Mouse (Mus musculus): ENCODE measurements around the gene Cbfa2t3. TPM values are rescaled to one million over a fixed set of nuclear protein-coding genes. Genes with fewer than 3 reads are reported as not detected.

The Cbfa2t3 gene
- polyA plus RNA-seq, 1 experiment from 2014 or later = 22.2 TPM

DNA sequence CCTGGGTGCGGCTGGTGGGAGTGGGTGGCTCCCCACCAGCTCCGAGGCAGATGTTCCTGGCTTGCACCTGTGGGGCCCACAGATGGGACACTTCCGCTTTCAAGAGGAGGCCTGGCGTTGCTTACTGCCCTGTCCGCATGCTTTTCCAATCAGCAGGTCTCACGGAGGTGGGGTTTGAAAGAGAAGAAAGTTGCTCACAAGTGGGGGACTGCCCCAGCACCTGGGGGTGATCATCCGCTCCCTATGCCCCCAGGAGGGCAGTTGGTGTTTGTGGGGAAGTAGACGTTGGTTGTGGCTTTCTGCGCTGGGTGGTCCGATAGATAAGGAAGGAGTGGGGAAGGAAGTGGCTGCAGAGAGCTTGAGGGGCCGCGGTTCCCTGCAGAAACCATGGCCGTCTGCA is 1.7 kb upstream of the Cbfa2t3 start:
- Histone ChIP-seq H3K4me1 (replicated peaks) (peaks cover 17% of the 10 kb centered on the region), H3K27ac (replicated peaks) (no peak overlapping the region), H3K4me2 (no peak overlapping the region), H3K9ac (no peak overlapping the region), H3K36me3 (no peaks in the 10 kb centered on the region), H3K9me3 (no peaks in the 10 kb centered on the region), H3K27me3 (no peaks in the 10 kb centered on the region), H3K4me3 (no peak overlapping the region)
- no peak for ATAC-seq (ENCODE audit: low read depth)
- 74% methylated on average over 13 of the region's 13 CpGs for WGBS

DNA sequence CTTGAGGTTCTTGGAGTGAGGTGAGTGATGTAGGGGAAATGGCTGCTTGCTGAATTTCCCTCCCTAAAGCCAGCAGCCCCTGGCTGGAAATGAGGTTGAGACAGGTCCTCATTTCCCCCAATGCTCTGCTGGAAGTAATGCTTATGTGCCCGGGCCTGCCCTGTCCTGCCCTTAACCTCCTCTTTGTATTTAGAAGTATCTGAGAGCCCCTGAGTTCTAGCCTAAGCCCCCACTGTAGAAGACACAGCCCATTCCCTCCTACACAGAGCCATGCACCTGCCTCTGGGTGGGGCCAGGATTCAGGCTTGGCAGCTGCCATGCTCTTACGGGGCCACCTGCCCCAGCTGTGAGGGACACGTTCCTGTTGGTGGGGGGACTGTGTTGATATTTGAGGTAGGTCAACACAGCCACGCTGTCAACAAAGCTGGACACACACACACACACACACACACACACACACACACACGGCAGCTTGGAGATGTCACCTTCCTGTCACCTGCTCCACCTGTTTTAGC is 598 bp downstream of the Cbfa2t3 start:
- no peak overlapping the region for H3K9ac ChIP-seq
- no peaks in the 10 kb centered on the region for H3K27me3 ChIP-seq
- WGBS = 79% methylated on average over 5 of the region's 5 CpGs
- H3K36me3 ChIP-seq = no peaks in the 10 kb centered on the region
- no peaks in the 10 kb centered on the region for H3K9me3 ChIP-seq
- no peak overlapping the region for H3K27ac ChIP-seq (replicated peaks)
- H3K4me2 ChIP-seq = peak overlapping the region; percentile 7; the same call in 1 of the 2 replicates
- ATAC-seq (ENCODE audit: low read depth) = no peak
- H3K4me3 ChIP-seq = no peak overlapping the region
- H3K4me1 ChIP-seq (replicated peaks) = peaks cover 15% of the 10 kb centered on the region

DNA sequence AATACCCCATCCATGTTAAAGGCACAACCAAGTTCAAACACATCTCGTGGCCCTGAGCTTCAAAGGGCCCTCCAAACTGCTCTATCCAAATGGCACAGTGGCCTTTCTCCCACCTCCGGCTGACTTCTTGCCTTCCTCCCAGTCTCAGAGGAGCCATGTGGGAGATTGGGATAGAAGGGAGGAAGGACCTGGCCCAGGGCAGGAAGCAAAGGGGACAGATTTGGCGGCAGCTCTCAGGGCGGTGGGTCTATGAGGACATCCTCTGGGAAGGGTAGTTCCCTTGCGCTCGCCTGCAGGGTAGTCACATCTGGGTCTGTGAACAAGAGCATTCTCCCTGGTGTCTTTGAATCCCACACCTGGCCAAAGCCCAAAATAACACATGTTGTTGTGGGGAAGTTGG is 1.3 kb downstream of the Cbfa2t3 start:
- no peaks in the 10 kb centered on the region for H3K36me3 ChIP-seq
- H3K27ac ChIP-seq (replicated peaks) = no peak overlapping the region
- no peak overlapping the region for H3K4me3 ChIP-seq
- no peak overlapping the region for H3K4me2 ChIP-seq
- H3K27me3 ChIP-seq = no peaks in the 10 kb centered on the region
- no peak overlapping the region for H3K9ac ChIP-seq
- ATAC-seq (ENCODE audit: low read depth) = no peak
- no peaks in the 10 kb centered on the region for H3K9me3 ChIP-seq
- peaks cover 14% of the 10 kb centered on the region for H3K4me1 ChIP-seq (replicated peaks)
- 81% methylated on average over 6 of the region's 6 CpGs for WGBS

DNA sequence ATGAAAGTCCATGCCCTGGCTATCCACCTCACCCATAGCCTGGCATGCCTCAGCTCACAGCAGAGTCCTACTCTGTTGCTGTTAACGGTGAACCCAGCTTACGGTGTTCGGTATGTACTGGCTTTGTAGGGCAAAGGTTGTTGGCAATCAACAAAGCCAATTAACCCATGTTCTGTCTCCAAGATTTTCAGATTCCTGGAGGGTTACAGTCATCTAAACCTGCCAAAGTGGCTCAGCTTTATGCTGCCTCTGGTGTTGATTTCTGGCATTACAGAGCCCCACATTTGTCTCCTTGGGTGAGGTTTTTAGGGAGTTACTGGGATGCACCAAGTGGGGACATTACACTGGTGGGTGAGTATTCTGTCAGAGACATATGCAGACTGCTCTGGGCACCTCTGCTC is 1.7 kb downstream of the Cbfa2t3 start:
- Histone ChIP-seq H3K9ac (no peak overlapping the region), H3K9me3 (no peaks in the 10 kb centered on the region), H3K4me1 (replicated peaks) (peaks cover 10% of the 10 kb centered on the region), H3K4me3 (no peak overlapping the region), H3K27me3 (no peaks in the 10 kb centered on the region), H3K4me2 (no peak overlapping the region), H3K36me3 (no peaks in the 10 kb centered on the region), H3K27ac (replicated peaks) (no peak overlapping the region)
- WGBS = 80% methylated on average over 3 of the region's 3 CpGs
- no peak for ATAC-seq (ENCODE audit: low read depth)

DNA sequence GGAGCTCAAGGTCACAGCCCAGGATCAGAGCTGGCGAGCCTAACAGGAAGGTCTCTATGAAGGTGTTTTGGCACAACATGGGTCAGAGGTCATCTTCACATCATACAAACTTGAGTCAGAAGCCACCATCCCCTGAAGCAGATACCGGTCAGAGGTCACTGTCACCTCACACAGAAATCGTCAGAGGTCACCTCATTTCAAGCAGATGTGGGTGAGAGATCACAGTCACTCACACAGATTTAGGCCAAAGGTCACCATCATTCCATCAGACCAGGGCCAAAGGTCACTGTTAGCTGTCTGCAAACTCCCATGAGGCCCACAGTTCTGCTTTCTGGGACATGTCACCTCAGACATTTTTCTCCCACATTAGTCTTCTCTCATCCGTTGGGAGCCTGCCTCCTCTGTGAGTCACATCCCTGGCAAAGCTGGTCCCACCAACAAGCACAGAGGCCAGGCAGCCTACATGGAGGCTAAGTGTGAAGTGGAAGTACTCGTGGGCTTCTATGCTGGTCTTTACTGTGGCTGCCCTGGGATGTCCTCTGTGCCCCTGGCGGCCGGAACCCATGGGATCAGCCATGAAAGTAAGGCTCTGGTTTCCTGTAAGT is 3.4 kb downstream of the Cbfa2t3 start:
- no peak overlapping the region for H3K27ac ChIP-seq (replicated peaks)
- no peak overlapping the region for H3K9ac ChIP-seq
- no peak overlapping the region for H3K4me3 ChIP-seq
- no peaks in the 10 kb centered on the region for H3K36me3 ChIP-seq
- no peak for ATAC-seq (ENCODE audit: low read depth)
- WGBS = 69% methylated on average over 7 of the region's 7 CpGs
- no peak overlapping the region for H3K4me2 ChIP-seq
- H3K9me3 ChIP-seq = no peaks in the 10 kb centered on the region
- no peaks in the 10 kb centered on the region for H3K27me3 ChIP-seq
- peaks cover 22% of the 10 kb centered on the region for H3K4me1 ChIP-seq (replicated peaks)

DNA sequence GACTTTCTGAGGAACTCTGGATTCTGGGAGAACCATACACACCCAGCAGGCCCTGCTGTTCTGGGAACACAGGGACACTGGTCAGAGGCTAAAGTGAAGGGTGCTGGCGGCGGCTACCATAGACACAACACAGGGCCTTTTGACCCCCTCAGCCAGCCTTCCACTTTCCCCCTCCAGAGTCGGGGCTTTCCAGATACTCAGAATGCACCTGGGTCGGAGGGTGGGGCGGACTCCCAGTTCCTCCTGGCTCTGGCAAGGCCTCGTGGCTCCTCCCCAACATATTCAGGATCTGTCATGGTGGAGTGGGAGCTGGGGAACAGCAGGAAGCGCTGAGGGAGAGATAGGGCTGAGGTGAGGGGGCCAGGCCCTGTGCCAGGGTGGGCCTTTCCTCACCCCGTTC is 6.8 kb downstream of the Cbfa2t3 start:
- WGBS = 71% methylated on average over 8 of the region's 8 CpGs
- no peak for ATAC-seq (ENCODE audit: low read depth)
- no peaks in the 10 kb centered on the region for H3K27me3 ChIP-seq
- H3K4me3 ChIP-seq = no peak overlapping the region
- H3K36me3 ChIP-seq = no peaks in the 10 kb centered on the region
- H3K27ac ChIP-seq (replicated peaks) = no peak overlapping the region
- H3K4me2 ChIP-seq = no peak overlapping the region
- no peak overlapping the region; the same call in 1 of the 2 replicates for H3K9ac ChIP-seq
- peaks cover 13% of the 10 kb centered on the region for H3K4me1 ChIP-seq (replicated peaks)
- no peaks in the 10 kb centered on the region for H3K9me3 ChIP-seq

DNA sequence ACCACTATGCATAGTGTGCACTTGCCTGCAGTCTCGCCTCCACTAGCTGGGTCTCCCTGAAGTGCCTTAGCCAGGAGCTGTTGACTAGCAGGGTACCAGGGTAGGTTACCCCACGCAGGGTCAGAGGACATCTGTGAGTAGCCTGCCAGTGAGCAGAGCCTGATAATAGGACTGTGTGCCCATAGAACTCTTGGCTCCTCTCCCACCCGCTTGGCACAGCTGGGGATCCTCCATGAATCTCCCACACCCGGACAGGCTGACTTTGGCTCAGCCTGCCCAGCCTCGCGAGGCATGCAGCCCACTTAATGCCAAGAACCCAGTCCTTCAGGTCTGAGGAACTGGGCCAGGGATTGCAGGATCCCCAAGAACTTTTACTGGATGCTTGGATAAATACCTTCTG is 7.9 kb downstream of the Cbfa2t3 start:
- Histone ChIP-seq H3K9me3 (no peaks in the 10 kb centered on the region), H3K9ac (no peak overlapping the region), H3K4me2 (no peak overlapping the region), H3K4me3 (no peak overlapping the region), H3K27ac (replicated peaks) (0 out of 2 replicates have a peak overlapping the region, but pooled peaks have one; percentile 0), H3K27me3 (no peaks in the 10 kb centered on the region), H3K4me1 (replicated peaks) (peaks cover 13% of the 10 kb centered on the region), H3K36me3 (no peaks in the 10 kb centered on the region)
- 51% methylated on average over 6 of the region's 6 CpGs for WGBS
- ATAC-seq (ENCODE audit: low read depth) = peak; percentile 29; the same call in 1 of the 2 replicates

DNA sequence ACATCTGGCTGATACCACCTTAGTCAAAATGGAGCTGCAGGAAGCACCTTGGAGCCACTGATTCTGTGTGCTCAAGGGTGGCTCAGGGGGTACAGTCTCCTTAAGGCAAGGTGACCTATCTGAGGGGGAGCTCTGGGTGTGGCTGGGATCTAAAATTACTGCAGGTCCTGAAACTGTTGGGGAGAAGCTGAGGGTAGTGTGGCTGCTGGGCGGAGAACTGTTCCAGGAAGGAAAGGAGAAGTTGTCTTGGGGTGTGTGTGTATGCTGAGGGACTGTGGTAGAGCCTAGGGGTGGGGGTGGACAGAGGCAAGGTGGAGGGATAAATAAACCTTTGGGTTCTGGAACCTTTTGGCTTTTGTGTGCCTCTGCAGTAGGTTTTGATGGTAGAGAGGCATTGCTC is 9.6 kb downstream of the Cbfa2t3 start:
- Histone ChIP-seq H3K4me3 (no peak overlapping the region), H3K27me3 (peaks cover 6% of the 10 kb centered on the region; the same call in 1 of the 2 replicates), H3K36me3 (no peaks in the 10 kb centered on the region), H3K27ac (replicated peaks) (no peak overlapping the region), H3K9ac (no peak overlapping the region), H3K9me3 (no peaks in the 10 kb centered on the region), H3K4me2 (no peak overlapping the region), H3K4me1 (replicated peaks) (peaks cover 13% of the 10 kb centered on the region)
- WGBS = 90% methylated on average over 1 of the region's 1 CpGs
- no peak for ATAC-seq (ENCODE audit: low read depth)

DNA sequence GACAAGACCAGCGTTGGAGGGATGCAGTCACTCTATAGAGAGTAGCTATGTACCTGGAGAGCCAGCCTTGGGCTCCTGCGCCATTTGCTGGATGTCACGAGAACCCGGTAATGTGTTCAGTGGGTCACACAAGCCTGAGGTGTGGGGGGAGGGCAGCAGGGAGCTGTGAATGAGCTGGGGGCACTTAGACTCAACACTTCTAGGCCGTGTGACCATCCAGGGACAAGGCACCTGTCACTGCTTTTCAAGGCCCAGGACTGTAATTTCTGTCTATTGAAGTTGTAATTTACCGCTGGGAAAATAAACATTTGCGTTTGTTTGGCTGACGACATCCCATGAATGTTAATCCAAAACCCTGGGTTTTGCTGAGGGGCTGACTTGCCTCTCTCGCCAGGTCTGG is 12.0 kb downstream of the Cbfa2t3 start:
- Histone ChIP-seq H3K4me2 (no peak overlapping the region), H3K27me3 (peaks cover 12% of the 10 kb centered on the region), H3K9me3 (no peaks in the 10 kb centered on the region), H3K4me1 (replicated peaks) (peaks cover 12% of the 10 kb centered on the region), H3K4me3 (no peak overlapping the region), H3K9ac (no peak overlapping the region), H3K27ac (replicated peaks) (no peak overlapping the region), H3K36me3 (no peaks in the 10 kb centered on the region)
- WGBS = 62% methylated on average over 9 of the region's 9 CpGs
- no peak; the same call in 1 of the 2 replicates for ATAC-seq (ENCODE audit: low read depth)

DNA sequence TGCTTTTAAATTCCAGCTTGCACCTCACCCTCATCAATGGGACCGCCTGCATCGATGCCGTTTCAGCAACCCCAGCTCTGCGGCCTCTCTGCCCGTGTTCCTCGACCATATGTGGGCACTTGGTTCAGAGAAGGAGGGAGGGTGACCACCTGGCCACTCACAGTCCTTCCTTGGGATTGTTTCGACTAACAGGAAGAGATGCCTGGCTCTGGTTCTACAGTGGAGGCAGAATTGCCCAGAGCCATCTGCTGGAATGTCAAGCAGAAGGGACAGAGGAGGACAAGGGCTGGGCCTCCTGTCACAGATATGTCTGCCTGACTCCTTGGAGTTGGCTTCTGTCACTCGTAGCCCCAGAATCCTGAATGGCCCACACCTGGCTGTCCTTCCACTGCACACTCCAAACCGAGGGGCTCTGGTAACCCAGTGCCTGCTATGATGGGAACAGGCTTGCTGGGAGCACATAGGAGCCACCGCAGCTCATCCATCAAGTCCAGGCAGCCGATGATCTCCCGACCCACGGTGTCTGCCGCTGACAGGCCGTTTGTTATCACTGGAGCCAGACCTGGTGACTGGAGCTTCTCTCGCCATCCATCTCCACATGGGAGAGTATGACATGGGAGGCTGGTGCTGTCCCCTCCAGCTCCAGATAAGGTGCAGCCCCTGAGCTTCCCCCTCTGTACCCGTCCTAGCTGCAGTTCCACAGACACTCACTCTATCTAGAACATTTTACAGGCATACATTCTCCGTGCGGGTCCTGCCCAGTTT is 13.6 kb downstream of the Cbfa2t3 start:
- Histone ChIP-seq H3K4me1 (replicated peaks) (peaks cover 5% of the 10 kb centered on the region), H3K4me3 (no peak overlapping the region), H3K27me3 (peaks cover 21% of the 10 kb centered on the region), H3K9ac (no peak overlapping the region), H3K9me3 (no peaks in the 10 kb centered on the region), H3K4me2 (no peak overlapping the region), H3K36me3 (no peaks in the 10 kb centered on the region), H3K27ac (replicated peaks) (0 out of 2 replicates have a peak overlapping the region, but pooled peaks have one; percentile 18)
- no peak for ATAC-seq (ENCODE audit: low read depth)
- 67% methylated on average over 19 of the region's 19 CpGs for WGBS

DNA sequence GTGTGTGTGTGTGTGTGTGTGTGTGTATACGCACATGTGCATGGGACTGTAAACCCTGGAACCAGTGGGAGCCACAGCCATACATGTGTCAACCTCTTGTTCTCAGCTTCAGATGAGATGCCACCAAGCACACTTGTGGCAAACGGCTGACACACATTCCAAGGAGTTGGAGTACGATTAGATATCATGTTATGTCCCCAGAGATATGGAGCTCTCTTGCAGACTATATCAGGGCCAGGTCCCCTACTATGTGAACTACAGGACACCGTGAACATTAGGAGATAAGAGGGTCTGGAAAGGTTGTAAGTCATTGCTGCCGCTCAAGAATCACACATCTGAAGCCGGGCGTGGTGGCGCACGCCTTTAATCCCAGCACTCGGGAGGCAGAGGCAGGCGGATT is 16.1 kb downstream of the Cbfa2t3 start:
- WGBS = 89% methylated on average over 11 of the region's 11 CpGs
- no peak overlapping the region for H3K9ac ChIP-seq
- no peak overlapping the region for H3K4me2 ChIP-seq
- H3K9me3 ChIP-seq = no peaks in the 10 kb centered on the region
- no peaks in the 10 kb centered on the region for H3K36me3 ChIP-seq
- H3K27me3 ChIP-seq = peaks cover 29% of the 10 kb centered on the region
- H3K4me1 ChIP-seq (replicated peaks) = peaks cover 24% of the 10 kb centered on the region
- H3K4me3 ChIP-seq = no peak overlapping the region
- ATAC-seq (ENCODE audit: low read depth) = no peak
- H3K27ac ChIP-seq (replicated peaks) = no peak overlapping the region

DNA sequence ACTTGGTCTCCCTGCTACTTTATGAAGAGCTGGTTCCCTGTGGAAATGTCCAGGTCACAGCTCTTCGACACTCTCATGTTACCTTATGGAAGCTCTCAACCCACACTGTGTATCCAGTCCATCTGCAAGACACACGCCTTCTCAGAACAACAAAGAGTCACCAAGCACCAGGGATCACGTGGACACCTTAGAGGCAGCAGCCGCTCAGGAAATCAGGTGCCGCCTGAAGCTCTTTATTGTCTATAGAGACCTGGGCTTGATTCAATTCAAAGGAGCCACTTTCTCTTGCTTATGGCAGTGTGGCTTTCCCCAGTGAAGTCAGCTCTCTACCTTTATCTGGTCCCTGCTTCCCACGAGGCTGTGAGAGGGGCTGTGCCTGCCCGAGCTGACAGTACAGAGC is 18.7 kb downstream of the Cbfa2t3 start:
- Histone ChIP-seq H3K36me3 (no peaks in the 10 kb centered on the region), H3K4me3 (no peak overlapping the region), H3K9me3 (no peaks in the 10 kb centered on the region), H3K27me3 (peaks cover 23% of the 10 kb centered on the region), H3K27ac (replicated peaks) (peak overlapping the region; percentile 98), H3K9ac (peak overlapping the region; percentile 94), H3K4me2 (peak overlapping the region; percentile 76; the same call in 1 of the 2 replicates), H3K4me1 (replicated peaks) (peaks cover 50% of the 10 kb centered on the region)
- no peak for ATAC-seq (ENCODE audit: low read depth)
- WGBS = 31% methylated on average over 7 of the region's 7 CpGs

Data from neural tube, embryonic 13.5 days (tissue).